Mouse (Mus musculus) myocyte (in vitro differentiated cells): ENCODE data around the gene Adamtsl5. TPM values are rescaled to one million over a fixed set of nuclear protein-coding genes. Genes with fewer than 3 reads are reported as not detected.

Experiments used
- H3K27me3 ChIP-seq: one replicate; pipeline ENCODE4 v1.6.1; 2011; ENCODE audit not compliant: control insufficient read depth, insufficient read depth, insufficient read length
- H3K36me3 ChIP-seq: one replicate; pipeline ENCODE4 v1.6.1; 2011; ENCODE audit not compliant: control insufficient read depth, insufficient read depth
- H3K4me2 ChIP-seq: one replicate; pipeline ENCODE4 v1.6.1; 2011; ENCODE audit warnings: low read depth, control low read depth
- H3K4me3 ChIP-seq: one replicate; pipeline ENCODE4 v1.5.1; 2011; ENCODE audit warnings: mild to moderate bottlenecking, control low read depth, moderate library complexity
- H3K79me2 ChIP-seq: one replicate; pipeline ENCODE4 v1.6.1; 2011; ENCODE audit not compliant: control insufficient read depth, insufficient read depth
- H3ac ChIP-seq: one replicate; pipeline ENCODE4 v1.6.1; 2011; ENCODE audit not compliant: control insufficient read depth, insufficient read length
- CEBPB ChIP-seq: IDR thresholded peaks from 2 replicates; pipeline ENCODE4 v1.6.1; 2011; ENCODE audit warnings: mild to moderate bottlenecking, moderate library complexity; ENCODE audit not compliant: poor library complexity, insufficient read depth, severe bottlenecking
- E2F4 ChIP-seq: IDR thresholded peaks from one replicate; pipeline ENCODE4 v1.6.1; 2011; ENCODE audit warnings: mild to moderate bottlenecking, control low read depth, moderate library complexity; ENCODE audit not compliant: insufficient read depth
- MAX ChIP-seq: IDR thresholded peaks from one replicate; pipeline ENCODE4 v1.6.1; 2011; ENCODE audit warnings: low read depth, mild to moderate bottlenecking, control low read depth
- MYOD1 ChIP-seq, 3 experiments: IDR thresholded peaks; one replicate each; pipeline ENCODE4 v1.6.1; 2011; ENCODE audit warnings: control low read depth in 2 of 3, low read depth in 2 of 3, mild to moderate bottlenecking in 2 of 3, moderate library complexity in 1 of 3; ENCODE audit not compliant: insufficient read length in 2 of 3, control insufficient read depth in 1 of 3
- MYOG ChIP-seq, 3 experiments: IDR thresholded peaks; one replicate each; pipeline ENCODE4 v1.6.1; 2011; ENCODE audit warnings: control low read depth in 2 of 3, low read depth in 2 of 3, mild to moderate bottlenecking in 2 of 3; ENCODE audit not compliant: insufficient read length in 2 of 3, control insufficient read depth in 1 of 3, insufficient read depth in 1 of 3
- POLR2A ChIP-seq: IDR thresholded peaks from one replicate; pipeline ENCODE4 v1.6.1; 2011; ENCODE audit warnings: low read depth, mild to moderate bottlenecking, control low read depth, moderate library complexity; ENCODE audit not compliant: insufficient read length
- POLR2AphosphoS2 ChIP-seq: IDR thresholded peaks from one replicate; pipeline ENCODE4 v1.6.1; 2011; ENCODE audit warnings: low read depth, control low read depth; ENCODE audit not compliant: insufficient read length
- REST ChIP-seq: IDR thresholded peaks from one replicate; pipeline ENCODE4 v1.6.1; 2011; ENCODE audit warnings: mild to moderate bottlenecking, control low read depth, moderate library complexity; ENCODE audit not compliant: insufficient read depth, insufficient read length
- SRF ChIP-seq: IDR thresholded peaks from one replicate; pipeline ENCODE4 v1.6.1; 2011; ENCODE audit warnings: low read depth; ENCODE audit not compliant: control insufficient read depth, insufficient read length
- TCF12 ChIP-seq: IDR thresholded peaks from one replicate; pipeline ENCODE4 v1.6.1; 2011; ENCODE audit warnings: mild to moderate bottlenecking, control low read depth; ENCODE audit not compliant: poor library complexity, insufficient read depth, severe bottlenecking
- TCF3 ChIP-seq: IDR thresholded peaks from one replicate; pipeline ENCODE4 v1.6.1; 2011; ENCODE audit warnings: low read depth, control low read depth; ENCODE audit not compliant: insufficient read length
- USF1 ChIP-seq: IDR thresholded peaks from one replicate; pipeline ENCODE4 v1.6.1; 2011; ENCODE audit warnings: low read depth, mild to moderate bottlenecking, control low read depth, moderate library complexity
- polyA plus RNA-seq: library from polyadenylated mRNA; unstranded; fragments of >200 nt; fragmentation: generic; extraction: Trizol; gene quantifications from one replicate; pipeline ENCODE4 v1.2.1, GENCODE M21; 2012; ENCODE audit warnings: missing spikeins

Adamtsl5 gene
- polyA plus RNA-seq, 1 experiment, result 57.8 TPM

DNA sequence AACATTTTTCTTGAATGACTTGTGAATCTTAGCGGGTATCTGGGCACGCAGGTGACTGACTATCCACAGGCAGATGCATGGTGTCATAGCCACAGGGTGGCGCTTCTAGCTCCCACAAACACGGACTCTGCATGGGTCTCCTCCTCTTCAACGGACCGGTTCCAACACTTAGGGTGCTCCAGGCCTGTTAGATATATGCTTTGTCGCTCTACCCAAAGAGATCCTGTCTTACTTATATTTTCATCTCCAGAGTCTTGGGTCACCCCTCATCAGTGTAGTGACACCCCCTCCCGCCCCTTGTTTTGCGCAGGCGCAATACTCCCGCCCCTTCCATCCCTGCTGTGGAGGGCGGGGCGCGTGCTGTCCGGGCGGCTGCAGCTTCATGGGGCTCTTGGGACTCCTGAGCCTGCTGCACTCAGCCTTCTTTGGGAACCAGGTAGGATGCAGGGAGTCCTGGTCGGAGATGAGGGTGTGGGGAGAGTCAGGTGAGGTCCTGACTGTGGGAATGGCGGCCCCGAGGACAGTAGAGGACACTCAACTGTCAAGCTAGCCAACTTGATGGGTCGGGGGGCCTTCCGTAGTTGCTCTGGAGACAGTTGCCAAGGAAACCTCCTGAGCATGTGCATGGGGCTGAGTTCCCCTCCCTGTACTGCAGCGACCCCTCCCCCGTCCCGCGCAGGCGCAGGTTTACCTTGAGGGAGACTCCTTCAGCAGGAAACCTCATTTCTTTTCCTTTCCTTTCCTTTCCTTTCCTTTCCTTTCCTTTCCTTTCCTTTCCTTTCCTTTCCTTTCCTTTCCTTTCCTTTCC lies 52.4 kb downstream of the Adamtsl5 start, which contains the start of gene Apc2:
Gene Apc2, plus strand, starts transcription at position 360 of the 808 bp plus-strand sequence.
- Histone ChIP-seq H3K4me2 (peak within 1 kb of the TSS; percentile 63), H3K36me3 (peaks cover 16% of the 10 kb centered on the region), H3K27me3 (peaks cover 22% of the 10 kb centered on the region), H3K79me2 (peaks cover 15% of the 10 kb centered on the region), H3K4me3 (no peak within 1 kb of the TSS), H3ac (no peak within 1 kb of the TSS)
- peak in 1 of 3 experiments; percentile 28 for TF ChIP-seq MYOD1 (IDR thresholded peaks at IDR 0.05; ENCODE audit: control insufficient read depth in 1 of 3, insufficient read length in 2 of 3, low read depth in 2 of 3)
- TF ChIP-seq POLR2AphosphoS2, result peak; percentile 84
- TF ChIP-seq REST, result no peak
- TF ChIP-seq TCF3, result no peak
- TF ChIP-seq MYOG (IDR thresholded peaks at IDR 0.05; ENCODE audit: control insufficient read depth in 1 of 3, insufficient read depth in 1 of 3, insufficient read length in 2 of 3, low read depth in 2 of 3), result no peak
- no peak for TF ChIP-seq SRF

DNA sequence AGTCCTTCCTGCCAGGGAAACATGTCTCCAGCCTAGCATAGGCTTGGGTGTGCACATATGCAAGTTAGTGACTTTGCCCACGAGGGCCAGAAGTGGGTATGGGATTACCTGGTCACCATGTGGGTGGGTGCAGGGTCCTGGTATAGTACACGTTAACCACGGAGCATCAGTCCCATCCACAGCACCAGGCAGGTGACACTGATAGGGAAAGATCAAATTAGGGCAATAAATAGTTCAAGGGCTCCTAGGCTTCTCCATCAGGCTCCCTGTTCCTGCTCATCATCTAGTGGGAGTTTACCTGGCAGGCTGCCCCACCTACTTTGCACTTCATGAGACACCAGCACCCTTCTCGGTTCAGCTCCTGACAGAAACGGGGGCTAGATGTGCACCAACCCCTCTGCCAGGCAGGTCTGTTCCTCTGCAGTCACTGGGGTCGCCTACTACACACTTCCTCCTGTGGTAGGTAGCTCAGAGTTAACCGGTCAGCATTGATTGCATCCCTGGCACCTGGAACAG lies 53.4 kb downstream of the Adamtsl5 start:
- TF ChIP-seq POLR2AphosphoS2 (peak; percentile 89), POLR2A (no peak)
- no peak overlapping the region for H3K4me3 ChIP-seq
- no peak overlapping the region for H3K4me2 ChIP-seq

DNA sequence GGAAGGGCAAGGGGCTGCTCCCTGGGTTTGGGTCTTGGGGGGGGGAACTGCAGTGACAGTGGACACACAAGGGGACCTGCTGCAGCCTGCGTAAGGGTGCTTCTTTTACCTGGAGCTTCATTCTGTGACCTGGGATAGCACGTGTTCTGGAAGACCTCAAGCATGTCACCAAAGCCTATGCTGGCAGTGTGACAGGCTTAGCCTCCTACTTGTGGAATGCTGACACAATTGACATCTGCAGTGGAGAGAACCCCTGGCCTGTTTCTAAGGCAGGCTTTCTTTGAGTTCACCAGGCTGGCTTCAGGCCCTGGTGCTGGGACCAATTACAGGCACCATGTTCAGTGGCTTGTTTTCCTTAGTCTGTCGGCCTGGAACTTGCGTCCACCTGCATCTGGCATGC lies 53.9 kb downstream of the Adamtsl5 start:
- H3K27me3 ChIP-seq, result peaks cover 7% of the 10 kb centered on the region
- peaks cover 15% of the 10 kb centered on the region for H3K79me2 ChIP-seq
- H3K4me3 ChIP-seq, result peak overlapping the region; percentile 94
- TF ChIP-seq POLR2A (peak; percentile 44), REST (no peak)
- no peak overlapping the region for H3ac ChIP-seq
- H3K4me2 ChIP-seq, result peak overlapping the region; percentile 80
- peaks cover 16% of the 10 kb centered on the region for H3K36me3 ChIP-seq

More for the DNA sequence above, 53.4 kb downstream of the Adamtsl5 start:
- peaks cover 16% of the 10 kb centered on the region for H3K36me3 ChIP-seq
- H3K27me3 ChIP-seq, result peaks cover 13% of the 10 kb centered on the region
- H3K79me2 ChIP-seq, result peaks cover 15% of the 10 kb centered on the region
- H3ac ChIP-seq, result no peak overlapping the region

DNA sequence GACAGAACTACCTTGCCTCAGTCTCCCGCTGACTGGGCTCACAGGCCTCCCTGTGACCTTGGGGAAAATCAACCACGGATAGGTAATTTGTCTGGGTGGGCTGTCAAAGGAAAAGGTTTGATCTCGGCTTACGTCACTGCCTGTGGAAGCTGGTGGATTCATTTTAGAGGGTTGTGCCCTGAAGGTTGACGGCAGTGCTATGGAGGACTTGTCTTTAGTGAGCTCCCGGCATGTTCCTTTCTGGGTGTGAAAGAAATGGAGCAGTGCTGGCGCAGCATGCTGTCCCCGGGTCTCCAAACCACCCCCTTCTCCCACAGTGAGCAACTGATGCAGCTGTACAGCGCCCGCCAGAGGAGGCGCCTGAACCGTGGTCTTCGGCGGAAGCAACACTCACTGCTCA lies 54.9 kb downstream of the Adamtsl5 start:
- peaks cover 22% of the 10 kb centered on the region for H3K36me3 ChIP-seq
- H3K4me2 ChIP-seq, result peak overlapping the region; percentile 80
- peak overlapping the region; percentile 94 for H3K4me3 ChIP-seq
- H3ac ChIP-seq, result peak overlapping the region; percentile 67
- no peaks in the 10 kb centered on the region for H3K27me3 ChIP-seq
- H3K79me2 ChIP-seq, result peaks cover 15% of the 10 kb centered on the region
- TF ChIP-seq MYOG (IDR thresholded peaks at IDR 0.05; ENCODE audit: control insufficient read depth in 1 of 3, insufficient read depth in 1 of 3, insufficient read length in 2 of 3, low read depth in 2 of 3) (no peak), TCF12 (no peak), CEBPB (no peak), USF1 (no peak), TCF3 (no peak), POLR2AphosphoS2 (no peak), REST (no peak), SRF (no peak), E2F4 (no peak), POLR2A (no peak), MYOD1 (IDR thresholded peaks at IDR 0.05; ENCODE audit: control insufficient read depth in 1 of 3, insufficient read length in 2 of 3, low read depth in 2 of 3) (no peak), MAX (no peak)

DNA sequence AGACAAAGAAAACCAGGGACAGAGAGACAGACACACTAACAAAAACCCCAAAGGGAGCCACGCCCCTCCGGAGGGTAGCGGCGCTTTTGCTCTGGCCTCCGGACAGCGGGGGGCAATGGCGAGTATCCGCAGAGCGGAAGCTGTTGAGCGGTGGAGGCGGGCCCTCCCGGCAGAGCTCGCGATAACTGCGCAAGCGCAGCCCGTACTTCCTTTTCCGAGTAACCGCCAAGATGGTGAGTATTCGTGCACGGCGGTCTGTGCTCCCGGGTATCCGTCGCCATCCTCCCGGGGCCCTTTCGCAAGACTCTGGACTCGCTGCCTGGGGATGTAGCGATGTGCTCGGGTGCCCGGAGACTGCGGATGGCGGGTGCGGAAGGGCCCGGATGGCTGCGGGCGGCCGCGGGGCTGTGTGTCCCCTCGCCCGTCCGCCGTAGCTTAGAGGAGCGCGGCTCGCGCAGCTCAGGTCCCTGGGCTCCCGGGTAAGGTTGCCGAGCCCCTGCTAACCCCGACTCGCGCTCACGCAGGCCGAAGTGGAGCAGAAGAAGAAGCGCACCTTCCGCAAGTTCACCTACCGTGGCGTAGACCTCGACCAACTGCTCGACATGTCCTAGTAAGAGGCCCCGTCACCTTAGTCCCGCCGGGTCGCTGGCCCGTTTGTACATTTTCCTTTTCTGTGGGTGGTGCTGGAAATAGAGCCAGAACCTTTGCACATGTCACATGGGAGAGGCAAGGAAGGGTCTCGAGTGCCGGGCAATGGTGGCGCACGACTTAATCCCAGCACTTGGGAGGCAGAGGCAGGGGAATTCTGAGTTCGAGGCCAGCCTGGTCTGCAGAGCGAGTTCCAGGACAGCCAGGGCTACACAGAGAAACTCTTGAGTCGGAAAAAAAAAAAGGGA lies 55.7 kb downstream of the Adamtsl5 start, which contains the start of gene Rps15:
Gene Rps15, plus strand, starts transcription at position 203 of the 896 bp plus-strand sequence.
- peak; percentile 98 for TF ChIP-seq POLR2AphosphoS2
- peak; percentile 51 for TF ChIP-seq SRF
- TF ChIP-seq POLR2A, result peak; percentile 97
- TF ChIP-seq MYOG (IDR thresholded peaks at IDR 0.05; ENCODE audit: control insufficient read depth in 1 of 3, insufficient read depth in 1 of 3, insufficient read length in 2 of 3, low read depth in 2 of 3), result peak in 1 of 3 experiments; percentile 28
- TF ChIP-seq CEBPB, result no peak
- H3K79me2 ChIP-seq, result peaks cover 15% of the 10 kb centered on the region
- peak within 1 kb of the TSS; percentile 84 for H3K4me2 ChIP-seq
- no peaks in the 10 kb centered on the region for H3K27me3 ChIP-seq
- peaks cover 23% of the 10 kb centered on the region for H3K36me3 ChIP-seq
- peak within 1 kb of the TSS; percentile 67 for H3ac ChIP-seq
- H3K4me3 ChIP-seq, result peak within 1 kb of the TSS; percentile 94

Other genes starting within 250 kb of the Adamtsl5 start
- 44.6 TPM for gene Sbno2, start 242.8 kb downstream of the Adamtsl5 start, polyA plus RNA-seq
- gene Stk11, start 232.6 kb downstream of the Adamtsl5 start, polyA plus RNA-seq, result 150 TPM
- 1,163 TPM for gene Atp5d, start 209.8 kb downstream of the Adamtsl5 start, polyA plus RNA-seq
- 10.0 TPM for gene Cbarp, start 207.6 kb downstream of the Adamtsl5 start, polyA plus RNA-seq
- gene Midn, start 200.1 kb downstream of the Adamtsl5 start, polyA plus RNA-seq, result 131 TPM
- gene Cirbp, start 182.4 kb downstream of the Adamtsl5 start, polyA plus RNA-seq, result 54.2 TPM
- gene 1600002K03Rik, start 175.5 kb downstream of the Adamtsl5 start, polyA plus RNA-seq, result 23.5 TPM
- gene Efna2, start 168.9 kb downstream of the Adamtsl5 start, polyA plus RNA-seq, result 3.6 TPM
- 30.7 TPM for gene Mum1, start 122.0 kb downstream of the Adamtsl5 start, polyA plus RNA-seq
- 407 TPM for gene Ndufs7, start 99.3 kb downstream of the Adamtsl5 start, polyA plus RNA-seq
- 162 TPM for gene Gamt, start 87.4 kb downstream of the Adamtsl5 start, polyA plus RNA-seq
- gene Dazap1, start 86.9 kb downstream of the Adamtsl5 start, polyA plus RNA-seq, result 123 TPM
- 4,761 TPM for gene Rps15, start 56.0 kb downstream of the Adamtsl5 start, polyA plus RNA-seq
- gene Apc2, start 52.4 kb downstream of the Adamtsl5 start, polyA plus RNA-seq, result 0.24 TPM
- 44.0 TPM for gene 2310011J03Rik, start 27.9 kb downstream of the Adamtsl5 start, polyA plus RNA-seq
- 2.1 TPM for gene Pcsk4, start 18.9 kb downstream of the Adamtsl5 start, polyA plus RNA-seq
- 25.7 TPM for gene Reep6, start 18.5 kb downstream of the Adamtsl5 start, polyA plus RNA-seq
- 0.05 TPM for gene Plk5, start 8.0 kb upstream of the Adamtsl5 start, polyA plus RNA-seq
- 29.6 TPM for gene Mex3d, start 39.2 kb upstream of the Adamtsl5 start, polyA plus RNA-seq
- gene Mbd3, start 51.1 kb upstream of the Adamtsl5 start, polyA plus RNA-seq, result 190 TPM
- gene Uqcr11, start 58.4 kb upstream of the Adamtsl5 start, polyA plus RNA-seq, result 1,247 TPM
- 67.5 TPM for gene Tcf3, start 85.2 kb upstream of the Adamtsl5 start, polyA plus RNA-seq
- gene Onecut3, start 146.4 kb upstream of the Adamtsl5 start, polyA plus RNA-seq, result not detected
- gene Atp8b3, start 190.7 kb upstream of the Adamtsl5 start, polyA plus RNA-seq, result 0.08 TPM
- 18.8 TPM for gene Rexo1, start 213.1 kb upstream of the Adamtsl5 start, polyA plus RNA-seq
- 16.0 TPM for gene Klf16, start 228.9 kb upstream of the Adamtsl5 start, polyA plus RNA-seq
- 111 TPM for gene Abhd17a, start 241.9 kb upstream of the Adamtsl5 start, polyA plus RNA-seq